Mouse (Mus musculus) forebrain, embryonic 12.5 days (tissue): ENCODE measurements around the gene Afg3l1. TPM values are rescaled to one million over a fixed set of nuclear protein-coding genes. Genes with fewer than 3 reads are reported as not detected.
A peak's percentile ranks its signal among the peaks of the same experiment; 100 is the strongest.
"Not testable (repeated sequence)": the region's sequence is repeated elsewhere in the genome, so short reads cannot be mapped to it uniquely, and the experiment has no call there.

Experiments
- ATAC-seq: fragments of 200-750 bp; cut with Nextera tagmentation; 2 replicates; pipeline ENCODE4 v1.8.0; 2017; ENCODE audit warnings: moderate TSS enrichment; ENCODE audit not compliant: low FRiP score
- H3K27ac ChIP-seq: fragments of 300-500 bp; sonication (generic); 2 replicates; pipeline ENCODE4 v1.5.1; 2016; ENCODE audit warnings: mild to moderate bottlenecking
- H3K27me3 ChIP-seq: fragments of 300-500 bp; sonication (generic); 2 replicates; pipeline ENCODE4 v1.6.1; 2016; ENCODE audit warnings: mild to moderate bottlenecking
- H3K36me3 ChIP-seq: fragments of 300-500 bp; sonication (generic); replicated peaks from 2 replicates; pipeline ENCODE4 v1.6.1; 2016; ENCODE audit warnings: mild to moderate bottlenecking
- H3K4me1 ChIP-seq: fragments of 300-500 bp; sonication (generic); 2 replicates; pipeline ENCODE4 v1.6.1; 2016
- H3K4me2 ChIP-seq: fragments of 300-500 bp; sonication (generic); 2 replicates; pipeline ENCODE4 v1.6.1; 2016; ENCODE audit warnings: mild to moderate bottlenecking, moderate library complexity
- H3K4me3 ChIP-seq: fragments of 300-500 bp; sonication (generic); replicated peaks from 2 replicates; pipeline ENCODE4 v1.5.1; 2016; ENCODE audit warnings: mild to moderate bottlenecking
- H3K9ac ChIP-seq: fragments of 300-500 bp; sonication (generic); 2 replicates; pipeline ENCODE4 v1.6.1; 2016; ENCODE audit warnings: mild to moderate bottlenecking
- H3K9me3 ChIP-seq: fragments of 300-500 bp; sonication (generic); 2 replicates; pipeline ENCODE4 v1.6.1; 2016
- WGBS: fragments of 180-500 bp; shearing (Covaris S2); methylation state at CpG from one replicate; pipeline ENCODE4 v1.1.7; 2016; 5-methylcytosine and 5-hydroxymethylcytosine counted together
- polyA plus RNA-seq: library from polyadenylated mRNA; unstranded; fragments of >200 nt; fragmentation: Nextera tagmentation; extraction: Ambion mirVana; gene quantifications from 2 replicates; pipeline ENCODE4 v1.2.1, GENCODE M21; 2016

The Afg3l1 gene
- polyA plus RNA-seq, 1 experiment from 2014 or later: 69.7 TPM

DNA sequence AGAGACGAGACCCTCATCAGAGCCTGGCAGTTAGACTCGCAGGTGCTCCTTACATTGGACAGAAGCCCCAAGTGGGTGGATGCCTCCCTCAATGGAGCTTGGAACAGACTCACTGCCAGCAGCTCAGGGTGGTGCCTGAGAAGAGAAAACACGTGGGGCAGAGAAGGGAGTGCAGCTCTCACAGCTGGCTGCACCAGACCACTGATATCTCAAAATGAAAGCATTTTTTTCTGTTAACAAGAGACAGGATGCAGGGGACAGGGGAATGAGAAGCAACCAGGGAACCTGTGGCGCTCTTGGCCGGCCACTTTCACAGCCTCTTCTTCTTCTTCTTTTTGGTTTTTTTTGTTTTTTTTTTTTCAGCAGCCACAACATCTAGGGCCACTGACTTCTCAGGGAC lies 3.2 kb upstream of the Afg3l1 start:
- not testable (repeated sequence) for H3K9ac ChIP-seq, H3K4me3 ChIP-seq, ATAC-seq, H3K9me3 ChIP-seq, H3K4me2 ChIP-seq, H3K36me3 ChIP-seq, H3K27me3 ChIP-seq, H3K27ac ChIP-seq
- peaks cover 19% of the 10 kb centered on the region for H3K4me1 ChIP-seq
- 69% methylated on average over 5 of the region's 5 CpGs for WGBS

DNA sequence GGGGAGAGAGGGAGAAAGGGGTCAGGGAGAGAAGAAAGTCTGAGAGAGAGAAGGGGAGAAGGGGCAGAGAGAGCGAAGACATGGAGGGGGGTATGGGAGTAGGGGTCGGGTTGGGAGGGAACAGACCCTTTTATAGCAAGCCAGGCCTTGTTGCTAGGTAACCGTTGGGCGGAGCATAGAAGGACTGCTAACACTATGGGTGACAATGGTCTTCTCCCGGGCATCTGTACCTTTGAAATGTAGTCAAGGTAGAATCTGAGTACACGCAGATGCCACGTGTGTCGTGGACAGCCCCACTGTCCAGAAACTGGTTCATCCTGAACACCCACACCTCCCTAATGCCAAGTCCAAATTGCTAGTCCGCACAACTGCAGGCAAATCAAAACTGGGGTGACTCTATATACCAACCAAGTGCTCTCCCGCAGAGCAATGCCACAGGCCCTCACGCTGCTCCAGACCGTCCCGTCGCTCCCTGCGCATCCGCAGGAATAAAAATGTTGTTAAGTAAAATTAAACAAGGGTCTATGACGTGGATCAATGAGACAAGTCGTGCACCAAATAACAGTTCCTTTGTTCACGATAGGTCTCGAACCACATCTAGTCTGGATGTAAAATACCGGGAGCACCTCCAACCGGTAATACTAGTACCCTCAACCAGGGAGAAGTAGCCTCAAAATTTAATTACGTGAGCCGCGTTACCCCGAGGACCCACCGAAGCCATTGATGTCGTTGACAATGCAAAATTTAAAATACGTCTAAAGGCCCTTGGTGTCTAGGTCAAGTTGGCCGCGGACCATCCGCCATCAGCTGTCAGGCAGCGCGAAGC lies 579 bp upstream of the Afg3l1 start:
- peak overlapping the region; percentile 91 for H3K27ac ChIP-seq
- peaks cover 19% of the 10 kb centered on the region for H3K36me3 ChIP-seq
- WGBS: 9% methylated on average over 34 of the region's 34 CpGs

DNA sequence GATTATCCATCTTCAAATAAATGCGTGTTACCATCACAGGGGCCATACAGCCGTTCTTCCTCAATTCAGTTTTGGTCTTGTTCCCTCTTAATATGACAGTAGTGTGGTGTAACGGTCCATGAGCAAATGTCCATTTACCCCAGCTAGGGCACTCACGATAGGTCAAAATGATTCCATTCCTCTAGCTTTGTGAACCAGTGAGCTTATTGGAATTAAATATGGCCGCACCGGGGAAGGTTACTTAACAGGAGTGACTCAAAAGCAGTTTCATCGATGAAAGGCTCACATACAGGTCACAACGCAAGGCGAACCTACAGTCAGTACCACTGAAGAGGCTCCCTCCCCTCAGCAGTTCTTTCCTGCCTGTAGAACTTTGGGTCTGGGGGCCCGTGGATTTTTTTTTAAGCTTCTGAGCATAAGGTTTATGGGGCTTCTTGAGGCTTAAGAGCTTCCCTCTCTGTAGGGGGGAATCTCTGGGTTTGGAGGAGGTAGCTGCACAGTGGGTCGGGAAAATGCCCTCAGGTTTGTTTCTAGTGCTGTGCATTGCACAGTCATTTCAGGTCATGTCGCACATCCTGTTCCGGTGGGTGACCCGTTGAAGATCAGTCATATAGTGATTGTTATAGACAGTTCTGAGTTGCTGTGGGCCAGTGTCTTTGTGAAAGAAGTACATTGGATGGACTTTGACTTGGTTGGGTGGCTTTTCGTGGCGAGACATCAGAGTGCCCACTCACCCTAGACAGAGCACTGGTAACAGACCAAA lies 934 bp downstream of the Afg3l1 start:
- ATAC-seq: peak; percentile 21

More for the DNA sequence above, 579 bp upstream of the Afg3l1 start:
- no peaks in the 10 kb centered on the region for H3K9me3 ChIP-seq
- ATAC-seq: peak; percentile 55
- peak overlapping the region; percentile 85 for H3K4me2 ChIP-seq
- peak overlapping the region; percentile 84 for H3K9ac ChIP-seq
- H3K4me1 ChIP-seq: peaks cover 23% of the 10 kb centered on the region
- peak overlapping the region; percentile 66 for H3K4me3 ChIP-seq
- H3K27me3 ChIP-seq: no peaks in the 10 kb centered on the region

DNA sequence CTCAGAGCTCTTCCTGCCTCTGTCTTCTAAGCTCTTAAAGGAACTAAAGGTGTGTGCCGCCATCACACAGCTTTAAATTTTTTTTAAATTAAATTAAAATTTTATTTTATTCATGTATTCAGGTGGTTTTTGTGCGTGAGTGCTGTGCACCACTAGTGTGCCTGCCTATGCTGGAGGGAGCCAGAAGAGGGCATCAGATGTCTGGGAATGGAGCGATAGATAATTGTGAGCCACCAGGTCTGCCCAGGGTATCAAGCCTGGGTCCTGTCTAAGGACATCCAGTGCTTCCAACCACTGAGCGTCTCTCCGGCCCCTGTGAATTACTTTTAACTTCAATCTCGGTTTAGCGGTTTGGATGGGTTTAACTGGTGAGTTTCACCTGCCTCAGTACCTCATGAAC lies 4.9 kb downstream of the Afg3l1 start:
- H3K4me3 ChIP-seq: no peak overlapping the region
- no peak overlapping the region for H3K27ac ChIP-seq
- peaks cover 68% of the 10 kb centered on the region for H3K36me3 ChIP-seq
- WGBS: 83% methylated on average over 7 of the region's 7 CpGs
- no peaks in the 10 kb centered on the region for H3K27me3 ChIP-seq
- H3K4me1 ChIP-seq: peaks cover 16% of the 10 kb centered on the region
- H3K9me3 ChIP-seq: no peaks in the 10 kb centered on the region
- H3K9ac ChIP-seq: no peak overlapping the region
- no peak for ATAC-seq
- H3K4me2 ChIP-seq: no peak overlapping the region

More for the DNA sequence above, 934 bp downstream of the Afg3l1 start:
- Histone ChIP-seq H3K9me3 (no peaks in the 10 kb centered on the region), H3K4me3 (peak overlapping the region; percentile 66), H3K4me2 (peak overlapping the region; percentile 85), H3K27ac (peak overlapping the region; percentile 91), H3K9ac (peak overlapping the region; percentile 84), H3K36me3 (peaks cover 31% of the 10 kb centered on the region), H3K4me1 (peaks cover 23% of the 10 kb centered on the region), H3K27me3 (no peaks in the 10 kb centered on the region)
- WGBS: 37% methylated on average over 16 of the region's 16 CpGs

DNA sequence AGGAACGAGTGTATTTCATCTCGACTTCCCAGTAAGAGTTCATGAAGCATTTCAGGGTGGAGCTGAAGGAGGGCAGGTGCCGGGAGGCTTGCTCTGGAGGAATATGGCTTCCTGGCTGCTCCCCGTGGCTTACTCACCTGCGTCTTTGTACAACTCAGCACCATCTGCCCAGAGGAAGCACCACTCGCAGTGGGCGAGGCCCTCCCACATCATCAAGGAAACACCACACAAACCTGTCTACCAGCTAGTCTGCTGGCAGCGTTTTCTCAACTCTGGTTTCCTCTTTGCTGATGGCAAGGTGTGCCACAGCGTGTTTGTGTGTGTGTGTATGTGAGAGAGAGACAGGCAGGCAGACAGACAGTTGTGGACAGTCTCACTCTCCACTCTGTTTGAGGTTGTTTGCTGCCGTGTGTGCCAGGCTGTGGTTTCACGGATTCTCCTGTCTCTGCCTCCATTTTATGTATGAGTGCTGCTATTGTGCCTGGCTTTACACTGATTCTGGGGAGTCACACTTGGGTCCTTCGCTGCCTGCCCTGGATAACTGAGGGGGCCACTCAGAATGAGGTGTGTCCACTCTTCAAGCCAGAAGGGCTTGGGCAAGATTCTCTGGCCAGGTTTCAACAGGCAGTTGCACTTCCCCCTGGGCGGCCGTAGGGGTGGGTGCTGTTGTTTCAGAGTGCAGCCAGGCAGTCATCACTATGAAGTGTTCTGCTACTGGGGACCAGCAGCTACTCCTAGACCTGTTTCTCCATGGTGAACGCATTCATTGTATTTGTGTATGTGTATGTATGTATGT lies 13.8 kb downstream of the Afg3l1 start:
- H3K4me2 ChIP-seq: no peak overlapping the region
- H3K27me3 ChIP-seq: no peaks in the 10 kb centered on the region
- 0 out of 2 replicates have a peak overlapping the region, but pooled peaks have one; percentile 7 for H3K9ac ChIP-seq
- H3K9me3 ChIP-seq: no peaks in the 10 kb centered on the region
- no peak overlapping the region for H3K4me3 ChIP-seq
- no peak for ATAC-seq
- H3K27ac ChIP-seq: no peak overlapping the region
- H3K4me1 ChIP-seq: no peaks in the 10 kb centered on the region
- H3K36me3 ChIP-seq: peaks cover 97% of the 10 kb centered on the region
- WGBS: 92% methylated on average over 15 of the region's 15 CpGs

DNA sequence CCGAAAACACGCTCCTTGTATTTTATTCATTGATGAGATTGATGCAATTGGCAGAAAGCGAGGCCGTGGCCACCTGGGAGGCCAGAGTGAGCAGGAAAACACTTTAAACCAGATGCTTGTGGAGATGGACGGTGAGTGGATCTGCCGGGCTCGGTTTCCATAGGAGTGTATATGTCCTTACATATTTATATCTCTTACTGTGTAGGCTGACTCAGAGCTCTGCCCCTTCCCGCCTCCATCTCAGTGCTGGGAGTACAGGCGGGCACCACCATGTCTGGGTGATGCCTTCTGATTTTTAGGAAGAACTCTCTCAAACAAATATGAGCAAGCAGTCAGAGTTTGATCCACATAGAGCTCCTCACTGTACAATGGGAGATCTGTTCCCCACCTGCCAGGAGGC lies 15.2 kb downstream of the Afg3l1 start:
- WGBS: 95% methylated on average over 9 of the region's 9 CpGs
- Histone ChIP-seq H3K4me3 (no peak overlapping the region), H3K9ac (no peak overlapping the region), H3K36me3 (peaks cover 96% of the 10 kb centered on the region), H3K4me1 (no peaks in the 10 kb centered on the region), H3K9me3 (no peaks in the 10 kb centered on the region), H3K27me3 (no peaks in the 10 kb centered on the region), H3K4me2 (no peak overlapping the region), H3K27ac (no peak overlapping the region)
- no peak for ATAC-seq

DNA sequence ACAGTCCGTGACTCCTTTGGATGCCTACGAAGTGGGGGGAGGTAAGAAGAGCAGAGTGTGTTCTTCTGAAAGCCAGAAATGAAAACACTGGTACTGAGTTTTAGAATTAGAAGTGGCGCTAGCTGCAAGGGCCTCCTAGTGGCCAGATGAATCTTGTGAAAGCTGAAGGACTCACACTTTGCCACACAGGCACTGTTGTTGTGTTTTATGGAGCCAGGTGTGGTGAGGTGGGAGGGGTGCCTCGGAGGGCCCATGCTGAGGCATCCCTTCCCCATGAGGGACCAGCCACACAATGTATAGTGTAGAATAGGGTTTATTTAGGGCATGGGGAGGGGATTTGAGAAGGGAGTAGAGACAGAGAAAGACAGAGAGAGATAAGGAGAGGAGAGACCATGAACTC lies 20.0 kb downstream of the Afg3l1 start:
- no peaks in the 10 kb centered on the region for H3K27me3 ChIP-seq
- ATAC-seq: no peak
- no peak overlapping the region for H3K27ac ChIP-seq
- H3K4me3 ChIP-seq: no peak overlapping the region
- H3K36me3 ChIP-seq: peaks cover 95% of the 10 kb centered on the region
- no peak overlapping the region for H3K9ac ChIP-seq
- no peak overlapping the region for H3K4me2 ChIP-seq
- H3K9me3 ChIP-seq: no peaks in the 10 kb centered on the region
- WGBS: 83% methylated on average over 4 of the region's 4 CpGs
- no peaks in the 10 kb centered on the region for H3K4me1 ChIP-seq

DNA sequence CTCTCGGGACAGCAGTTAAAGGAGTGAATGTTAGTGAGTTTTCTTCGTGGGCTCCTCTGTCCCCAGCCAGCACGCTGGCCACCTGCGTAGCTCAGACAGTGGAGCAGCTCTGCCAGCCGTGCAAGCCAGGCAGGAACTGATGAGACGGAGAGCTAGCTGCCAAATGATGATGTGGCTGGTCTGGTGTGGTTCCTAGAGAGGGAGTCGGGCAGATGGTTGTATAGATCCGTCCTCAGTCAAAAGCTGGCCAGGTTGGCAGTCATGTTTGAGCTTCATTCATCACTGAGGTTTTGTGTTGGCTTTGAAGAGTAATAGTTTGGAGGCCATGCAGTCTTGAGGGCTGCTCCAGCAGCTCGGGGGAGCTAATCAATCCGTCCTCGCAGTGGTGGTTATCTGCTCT lies 21.3 kb downstream of the Afg3l1 start:
- H3K9ac ChIP-seq: no peak overlapping the region
- ATAC-seq: no peak
- H3K27me3 ChIP-seq: no peaks in the 10 kb centered on the region
- H3K27ac ChIP-seq: no peak overlapping the region
- H3K9me3 ChIP-seq: no peaks in the 10 kb centered on the region
- H3K4me1 ChIP-seq: no peaks in the 10 kb centered on the region
- WGBS: 92% methylated on average over 11 of the region's 11 CpGs
- H3K36me3 ChIP-seq: peaks cover 95% of the 10 kb centered on the region
- H3K4me3 ChIP-seq: no peak overlapping the region
- no peak overlapping the region for H3K4me2 ChIP-seq

DNA sequence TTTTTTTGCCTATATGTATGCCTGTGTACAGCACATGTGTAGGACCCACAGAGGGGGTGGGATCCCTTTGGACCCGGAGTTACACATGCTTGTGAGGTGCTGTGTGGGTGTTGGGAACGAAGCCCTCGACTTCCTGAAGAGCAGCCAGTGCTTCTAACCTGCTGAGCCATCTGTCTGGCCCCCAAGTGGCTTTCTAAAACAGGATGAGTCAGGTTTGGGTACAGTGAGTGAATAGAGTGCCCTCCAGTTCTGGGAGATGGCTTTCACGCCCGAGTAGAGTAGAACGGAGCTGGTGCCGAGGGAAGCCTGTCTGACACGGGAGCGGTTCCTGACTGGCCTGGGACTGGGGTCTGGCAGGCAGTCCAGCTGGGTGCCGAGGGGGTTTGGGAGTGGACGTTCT lies 21.9 kb downstream of the Afg3l1 start:
- H3K4me2 ChIP-seq: no peak overlapping the region
- peaks cover 95% of the 10 kb centered on the region for H3K36me3 ChIP-seq
- H3K27me3 ChIP-seq: no peaks in the 10 kb centered on the region
- no peak for ATAC-seq
- H3K4me1 ChIP-seq: no peaks in the 10 kb centered on the region
- 96% methylated on average over 11 of the region's 11 CpGs for WGBS
- H3K27ac ChIP-seq: no peak overlapping the region
- H3K9ac ChIP-seq: no peak overlapping the region
- H3K4me3 ChIP-seq: no peak overlapping the region
- H3K9me3 ChIP-seq: no peaks in the 10 kb centered on the region

DNA sequence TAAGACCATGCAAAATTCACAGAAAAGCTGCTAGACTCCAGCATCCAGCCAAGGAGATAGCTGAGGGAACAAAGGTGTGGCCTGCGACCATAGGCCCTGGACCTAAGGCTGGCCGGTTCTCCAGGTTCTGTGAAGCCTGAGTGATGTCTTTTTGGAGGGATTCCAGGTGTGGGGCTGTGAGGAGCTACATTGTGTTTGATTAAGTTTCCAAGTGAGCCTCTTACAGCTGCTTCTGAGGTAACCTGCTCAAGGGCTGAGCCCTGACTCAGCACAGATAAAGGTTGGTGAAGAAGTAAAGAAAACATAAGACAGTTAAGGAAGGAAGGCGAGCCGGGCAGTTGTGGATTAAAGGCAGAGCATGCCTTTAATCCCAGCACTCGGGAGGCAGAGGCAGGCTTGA lies 24.5 kb downstream of the Afg3l1 start:
- Histone ChIP-seq H3K27me3 (no peaks in the 10 kb centered on the region), H3K4me1 (no peaks in the 10 kb centered on the region), H3K9me3 (no peaks in the 10 kb centered on the region), H3K9ac (no peak overlapping the region), H3K4me2 (no peak overlapping the region), H3K4me3 (no peak overlapping the region), H3K36me3 (peaks cover 93% of the 10 kb centered on the region), H3K27ac (no peak overlapping the region)
- ATAC-seq: no peak
- WGBS: 92% methylated on average over 5 of the region's 5 CpGs

DNA sequence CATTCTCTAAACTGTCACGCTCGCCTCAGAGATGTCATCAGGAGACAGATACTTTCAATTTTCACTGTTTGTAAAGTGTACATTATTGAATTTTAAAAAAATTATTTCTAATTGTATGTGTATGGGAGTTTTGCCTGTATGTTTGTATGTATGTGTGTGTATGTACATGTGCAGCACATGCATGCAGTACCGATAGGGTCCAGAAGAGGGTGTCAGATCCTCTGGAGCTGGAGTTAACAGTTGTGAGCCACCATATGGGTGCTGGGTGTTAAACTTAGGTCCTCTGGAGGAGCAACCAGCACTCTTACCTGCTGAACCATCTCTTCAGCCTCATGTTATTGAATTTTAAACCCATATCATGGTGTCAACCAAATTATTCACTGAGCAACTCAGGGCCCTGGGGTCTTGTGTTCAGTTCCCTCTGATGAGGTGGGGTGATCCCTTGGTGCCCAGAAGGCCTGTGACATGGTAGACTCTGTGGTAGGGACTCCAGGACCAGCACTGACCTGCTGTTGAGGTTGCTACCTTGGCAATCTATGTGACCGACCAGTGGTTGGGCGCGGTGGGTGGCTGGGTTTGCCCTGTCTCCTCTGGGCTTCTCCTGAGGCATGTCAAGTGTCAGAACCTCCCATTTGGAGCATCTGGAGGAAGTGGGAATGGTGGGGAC lies 26.2 kb downstream of the Afg3l1 start:
- 98% methylated on average over 6 of the region's 6 CpGs for WGBS
- H3K4me2 ChIP-seq: no peak overlapping the region
- H3K9ac ChIP-seq: no peak overlapping the region
- H3K27ac ChIP-seq: no peak overlapping the region
- no peak overlapping the region for H3K4me3 ChIP-seq
- no peaks in the 10 kb centered on the region for H3K27me3 ChIP-seq
- H3K4me1 ChIP-seq: no peaks in the 10 kb centered on the region
- peaks cover 97% of the 10 kb centered on the region for H3K36me3 ChIP-seq
- H3K9me3 ChIP-seq: no peaks in the 10 kb centered on the region
- ATAC-seq: no peak
